Mouse (Mus musculus) midbrain, embryonic 11.5 days (tissue): ENCODE measurements at regions not wholly inside any gene's neighbourhood (a gene's known extent, or its start where the extent isn't known, plus 50 kb on each side); places are given as distances from the start of the nearest gene placed in this dataset.

Experiments used
- ATAC-seq: fragments of 200-750 bp; cut with Nextera tagmentation; 2 replicates; pipeline ENCODE4 v1.8.0; 2017; ENCODE audit warnings: moderate TSS enrichment, moderate library complexity; ENCODE audit not compliant: low FRiP score
- DNase-seq: peaks from one replicate; pipeline ENCODE4 v3.0.0; 2015; ENCODE audit warnings: low spot score; ENCODE audit errors: missing footprints
- H3K27ac ChIP-seq: fragments of 300-500 bp; sonication (generic); 2 replicates; pipeline ENCODE4 v1.5.1; 2014; ENCODE audit warnings: low read depth, low read length
- H3K27me3 ChIP-seq: fragments of 300-500 bp; sonication (generic); 2 replicates; pipeline ENCODE4 v1.6.1; 2014; ENCODE audit warnings: mild to moderate bottlenecking, low read length, moderate library complexity, mixed read lengths; ENCODE audit not compliant: control insufficient read depth, insufficient read depth
- H3K36me3 ChIP-seq: fragments of 300-500 bp; sonication (generic); 2 replicates; pipeline ENCODE4 v1.6.1; 2014; ENCODE audit warnings: mild to moderate bottlenecking, low read length, moderate library complexity, mixed read lengths; ENCODE audit not compliant: control insufficient read depth, insufficient read depth
- H3K4me1 ChIP-seq: fragments of 300-500 bp; sonication (generic); 2 replicates; pipeline ENCODE4 v1.6.1; 2014; ENCODE audit warnings: low read length; ENCODE audit not compliant: control insufficient read depth, insufficient read depth
- H3K4me2 ChIP-seq: fragments of 300-500 bp; sonication (generic); 2 replicates; pipeline ENCODE4 v1.6.1; 2014; ENCODE audit warnings: mild to moderate bottlenecking, moderate library complexity
- H3K4me3 ChIP-seq: fragments of 300-500 bp; sonication (generic); 2 replicates; pipeline ENCODE4 v1.5.1; 2014; ENCODE audit warnings: low read depth, low read length
- H3K9ac ChIP-seq: fragments of 300-500 bp; sonication (generic); 2 replicates; pipeline ENCODE4 v1.6.1; 2014; ENCODE audit warnings: low read length
- H3K9me3 ChIP-seq: fragments of 300-500 bp; sonication (generic); 2 replicates; pipeline ENCODE4 v1.6.1; 2016; ENCODE audit warnings: low read length; ENCODE audit not compliant: control insufficient read depth
- WGBS: fragments of 180-500 bp; shearing (Covaris S2); extraction: QIAGEN DNeasy Blood & Tissue Kit; methylation state at CpG from one replicate; pipeline ENCODE4 v1.1.7; 2014; 5-methylcytosine and 5-hydroxymethylcytosine counted together

- 91% methylated on average over 1 of the region's 1 CpGs for WGBS
These were observed 1050.7 kb downstream of the Tbl1xr1 start for GRCm38 (mm10) chr3:23127134-23127533.

GRCm38 (mm10) chr3:23135551-23135950 lies 1059.1 kb downstream of the Tbl1xr1 start:
- WGBS: 81% methylated on average over 1 of the region's 1 CpGs
- no peaks in the 10 kb centered on the region for H3K4me1 ChIP-seq
- no peak overlapping the region for H3K9ac ChIP-seq
- ATAC-seq (no peak), DNase-seq (no peak)
- no peak overlapping the region for H3K4me2 ChIP-seq
- H3K27ac ChIP-seq: no peak overlapping the region
- H3K4me3 ChIP-seq: no peak overlapping the region
- no peaks in the 10 kb centered on the region for H3K9me3 ChIP-seq
- H3K27me3 ChIP-seq: no peaks in the 10 kb centered on the region
- no peaks in the 10 kb centered on the region for H3K36me3 ChIP-seq

More at GRCm38 (mm10) chr3:23127134-23127533, 1050.7 kb downstream of the Tbl1xr1 start:
- Histone ChIP-seq H3K27ac (no peak overlapping the region), H3K27me3 (no peaks in the 10 kb centered on the region), H3K9ac (no peak overlapping the region), H3K9me3 (no peaks in the 10 kb centered on the region), H3K36me3 (no peaks in the 10 kb centered on the region), H3K4me2 (no peak overlapping the region), H3K4me1 (no peaks in the 10 kb centered on the region), H3K4me3 (no peak overlapping the region)
- DNase-seq: no peak
- ATAC-seq: no peak

- H3K9ac ChIP-seq: no peak overlapping the region
- H3K27ac ChIP-seq: no peak overlapping the region
- no peaks in the 10 kb centered on the region for H3K4me1 ChIP-seq
- DNase-seq (no peak), ATAC-seq (no peak)
- no peaks in the 10 kb centered on the region for H3K9me3 ChIP-seq
- no peak overlapping the region for H3K4me2 ChIP-seq
- H3K4me3 ChIP-seq: no peak overlapping the region
- no peaks in the 10 kb centered on the region for H3K36me3 ChIP-seq
- H3K27me3 ChIP-seq: no peaks in the 10 kb centered on the region
These were observed 1062.5 kb downstream of the Tbl1xr1 start for GRCm38 (mm10) chr3:23138932-23139331.

- Histone ChIP-seq H3K27ac (no peak overlapping the region), H3K27me3 (no peaks in the 10 kb centered on the region), H3K36me3 (no peaks in the 10 kb centered on the region), H3K9me3 (no peaks in the 10 kb centered on the region), H3K4me1 (no peaks in the 10 kb centered on the region), H3K4me2 (no peak overlapping the region), H3K4me3 (no peak overlapping the region), H3K9ac (no peak overlapping the region)
- 77% methylated on average over 3 of the region's 3 CpGs for WGBS
- ATAC-seq (no peak), DNase-seq (no peak)
These were observed 1088.5 kb downstream of the Tbl1xr1 start for GRCm38 (mm10) chr3:23164828-23165450.

GRCm38 (mm10) chr3:23183393-23183792 lies 1106.9 kb downstream of the Tbl1xr1 start:
- no peaks in the 10 kb centered on the region for H3K9me3 ChIP-seq
- H3K36me3 ChIP-seq: no peaks in the 10 kb centered on the region
- H3K4me3 ChIP-seq: no peak overlapping the region
- no peak overlapping the region for H3K9ac ChIP-seq
- no peaks in the 10 kb centered on the region for H3K27me3 ChIP-seq
- DNase-seq (no peak), ATAC-seq (no peak)
- H3K4me1 ChIP-seq: no peaks in the 10 kb centered on the region
- 91% methylated on average over 8 of the region's 8 CpGs for WGBS
- no peak overlapping the region for H3K27ac ChIP-seq
- H3K4me2 ChIP-seq: no peak overlapping the region

DNA sequence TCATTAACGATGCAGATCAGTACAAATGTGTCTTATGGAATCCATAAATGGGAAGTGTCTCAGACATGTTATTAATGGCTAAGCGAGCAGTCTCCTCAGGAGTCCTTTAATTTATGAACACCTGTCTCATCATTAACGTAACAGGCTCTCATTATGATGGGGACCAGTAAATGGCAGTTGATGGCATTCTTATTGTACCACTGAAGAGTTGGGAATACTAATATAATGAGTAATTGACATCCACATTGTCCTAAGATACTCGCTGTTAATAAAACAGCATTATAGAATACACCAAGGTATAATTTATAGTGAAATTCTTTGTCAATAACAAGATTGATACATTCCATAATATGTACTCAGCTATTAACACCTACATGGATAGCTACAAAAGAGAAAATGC lies 1112.0 kb downstream of the Tbl1xr1 start:
- DNase-seq (no peak), ATAC-seq (no peak)

DNA sequence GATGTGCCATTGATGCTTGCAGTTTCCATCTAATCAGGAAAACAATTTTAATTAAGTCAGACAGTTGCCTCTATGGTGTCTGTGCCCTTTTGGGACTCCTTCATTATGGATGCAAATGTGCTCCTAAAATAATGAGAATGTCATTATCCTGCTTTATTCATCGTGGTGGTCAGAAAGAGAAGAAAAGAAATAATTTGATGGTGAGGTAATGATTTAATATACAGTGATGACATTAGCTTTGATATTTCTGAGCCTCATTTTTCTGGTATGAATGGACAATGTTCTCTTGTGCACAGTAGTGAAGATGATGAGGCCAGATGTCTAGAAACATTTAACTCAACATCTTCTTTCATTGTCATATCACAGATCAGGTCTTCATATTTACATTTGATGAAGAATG lies 1123.6 kb downstream of the Tbl1xr1 start:
- Histone ChIP-seq H3K4me2 (no peak overlapping the region), H3K4me3 (no peak overlapping the region), H3K4me1 (no peaks in the 10 kb centered on the region), H3K27me3 (no peaks in the 10 kb centered on the region), H3K9ac (no peak overlapping the region), H3K36me3 (no peaks in the 10 kb centered on the region), H3K9me3 (no peaks in the 10 kb centered on the region), H3K27ac (no peak overlapping the region)
- ATAC-seq (no peak), DNase-seq (no peak)
- 75% methylated on average over 1 of the region's 1 CpGs for WGBS

More for the DNA sequence above, 1112.0 kb downstream of the Tbl1xr1 start:
- 89% methylated on average over 4 of the region's 4 CpGs for WGBS
- Histone ChIP-seq H3K27ac (no peak overlapping the region), H3K27me3 (no peaks in the 10 kb centered on the region), H3K4me3 (no peak overlapping the region), H3K9me3 (no peaks in the 10 kb centered on the region), H3K36me3 (no peaks in the 10 kb centered on the region), H3K9ac (no peak overlapping the region), H3K4me1 (no peaks in the 10 kb centered on the region), H3K4me2 (no peak overlapping the region)

- Histone ChIP-seq H3K4me3 (no peak overlapping the region), H3K4me1 (no peaks in the 10 kb centered on the region), H3K27ac (no peak overlapping the region), H3K27me3 (no peaks in the 10 kb centered on the region), H3K9me3 (no peaks in the 10 kb centered on the region), H3K9ac (no peak overlapping the region), H3K4me2 (no peak overlapping the region), H3K36me3 (no peaks in the 10 kb centered on the region)
- DNase-seq (no peak), ATAC-seq (no peak)
- WGBS: 89% methylated on average over 1 of the region's 1 CpGs
These were observed 1138.0 kb downstream of the Tbl1xr1 start for GRCm38 (mm10) chr3:23214427-23214826.

- no peaks in the 10 kb centered on the region for H3K4me1 ChIP-seq
- 73% methylated on average over 1 of the region's 1 CpGs for WGBS
- DNase-seq: no peak
- no peaks in the 10 kb centered on the region for H3K27me3 ChIP-seq
- H3K9me3 ChIP-seq: no peaks in the 10 kb centered on the region
- H3K27ac ChIP-seq: no peak overlapping the region
- H3K4me2 ChIP-seq: no peak overlapping the region
- no peak overlapping the region for H3K9ac ChIP-seq
- H3K36me3 ChIP-seq: no peaks in the 10 kb centered on the region
- no peak overlapping the region for H3K4me3 ChIP-seq
- no peak for ATAC-seq
These were observed 1140.3 kb downstream of the Tbl1xr1 start for GRCm38 (mm10) chr3:23216754-23217153.
